Mouse (Mus musculus) forebrain, embryonic 14.5 days (tissue): ENCODE results near the gene Lrp1. TPM values are rescaled to one million over a fixed set of nuclear protein-coding genes. Genes with fewer than 3 reads are reported as not detected.

Experiments
- ATAC-seq: fragments of 200-750 bp; cut with Nextera tagmentation; 2 replicates; pipeline ENCODE4 v1.8.0; 2017; ENCODE audit warnings: mild to moderate bottlenecking, moderate library complexity
- DNase-seq: peaks from one replicate; pipeline ENCODE4 v3.0.0-alpha.2; 2015; ENCODE audit warnings: low spot score
- H3K27ac ChIP-seq: fragments of 300-500 bp; sonication (generic); 2 replicates; pipeline ENCODE4 v1.5.1; 2014; ENCODE audit warnings: low read depth, mild to moderate bottlenecking, control low read depth, low read length, moderate library complexity
- H3K27me3 ChIP-seq: fragments of 300-500 bp; sonication (generic); replicated peaks from 2 replicates; pipeline ENCODE4 v1.6.1; 2014; ENCODE audit warnings: low read length, control low read depth, mixed read lengths; ENCODE audit not compliant: control insufficient read depth, insufficient read depth
- H3K36me3 ChIP-seq: fragments of 300-500 bp; sonication (generic); 2 replicates; pipeline ENCODE4 v1.6.1; 2014; ENCODE audit warnings: low read length, control low read depth; ENCODE audit not compliant: control insufficient read depth, insufficient read depth
- H3K4me1 ChIP-seq: fragments of 300-500 bp; sonication (generic); 2 replicates; pipeline ENCODE4 v1.6.1; 2014; ENCODE audit warnings: antibody characterized with exemption, low read length, control low read depth; ENCODE audit not compliant: control insufficient read depth, insufficient read depth
- H3K4me2 ChIP-seq: fragments of 300-500 bp; sonication (generic); 2 replicates; pipeline ENCODE4 v1.6.1; 2014; ENCODE audit warnings: mild to moderate bottlenecking, control low read depth, low read length
- H3K4me3 ChIP-seq: fragments of 300-500 bp; sonication (generic); 2 replicates; pipeline ENCODE4 v1.5.1; 2014; ENCODE audit warnings: low read depth, low read length, control low read depth
- H3K9ac ChIP-seq: fragments of 300-500 bp; sonication (generic); 2 replicates; pipeline ENCODE4 v1.6.1; 2014; ENCODE audit warnings: mild to moderate bottlenecking, low read length, control low read depth, moderate library complexity
- H3K9me3 ChIP-seq: fragments of 300-500 bp; sonication (generic); replicated peaks from 2 replicates; pipeline ENCODE4 v1.6.1; 2016; ENCODE audit warnings: low read length, control low read depth, mixed read lengths; ENCODE audit not compliant: control insufficient read depth
- WGBS: fragments of 180-500 bp; shearing (Covaris S2); extraction: QIAGEN DNeasy Blood & Tissue Kit; methylation state at CpG from one replicate; pipeline ENCODE4 v1.1.7; 2014; 5-methylcytosine and 5-hydroxymethylcytosine counted together
- polyA plus RNA-seq: library from polyadenylated mRNA; unstranded; fragments of >200 nt; fragmentation: Nextera tagmentation; extraction: Ambion mirVana; gene quantifications from 2 replicates; pipeline ENCODE4 v1.2.1, GENCODE M21; 2014

Lrp1 gene
- polyA plus RNA-seq, 1 experiment from 2014 or later, result 60.2 TPM

- no peaks in the 10 kb centered on the region for H3K4me1 ChIP-seq
- peaks cover 31% of the 10 kb centered on the region for H3K36me3 ChIP-seq
- ATAC-seq, result no peak
- H3K4me3 ChIP-seq, result no peak within 1 kb of the TSS
- H3K27me3 ChIP-seq, result no peaks in the 10 kb centered on the region
- H3K27ac ChIP-seq, result no peak within 1 kb of the TSS
- H3K9ac ChIP-seq, result no peak within 1 kb of the TSS
- no peaks in the 10 kb centered on the region for H3K9me3 ChIP-seq
- no peak for DNase-seq
- no peak within 1 kb of the TSS for H3K4me2 ChIP-seq
- WGBS, result 82% methylated on average over 13 of the region's 13 CpGs
Observed at GRCm38 (mm10) chr10:127500894-127501893, 119.8 kb downstream of the Lrp1 start, which contains the start of gene Stac3. Gene Stac3 (plus strand): TSS chr10:127501686.

GRCm38 (mm10) chr10:127500042-127500441 lies 120.9 kb downstream of the Lrp1 start:
- DNase-seq (no peak), ATAC-seq (no peak)
- Histone ChIP-seq H3K4me1 (no peaks in the 10 kb centered on the region), H3K9ac (no peak overlapping the region), H3K36me3 (peaks cover 34% of the 10 kb centered on the region), H3K4me2 (no peak overlapping the region), H3K4me3 (no peak overlapping the region), H3K9me3 (no peaks in the 10 kb centered on the region), H3K27ac (no peak overlapping the region), H3K27me3 (no peaks in the 10 kb centered on the region)
- WGBS, result 93% methylated on average over 4 of the region's 4 CpGs

GRCm38 (mm10) chr10:127499516-127499915 lies 121.4 kb downstream of the Lrp1 start:
- Histone ChIP-seq H3K4me1 (no peaks in the 10 kb centered on the region), H3K9ac (no peak overlapping the region), H3K4me3 (no peak overlapping the region), H3K27ac (no peak overlapping the region), H3K9me3 (no peaks in the 10 kb centered on the region), H3K27me3 (no peaks in the 10 kb centered on the region), H3K4me2 (no peak overlapping the region), H3K36me3 (peaks cover 40% of the 10 kb centered on the region)
- 79% methylated on average over 5 of the region's 5 CpGs for WGBS
- DNase-seq (no peak), ATAC-seq (no peak)

GRCm38 (mm10) chr10:127496156-127496555 lies 124.8 kb downstream of the Lrp1 start:
- Histone ChIP-seq H3K27ac (no peak overlapping the region), H3K36me3 (peaks cover 67% of the 10 kb centered on the region), H3K27me3 (no peaks in the 10 kb centered on the region), H3K9ac (no peak overlapping the region), H3K4me2 (no peak overlapping the region), H3K9me3 (no peaks in the 10 kb centered on the region), H3K4me3 (no peak overlapping the region), H3K4me1 (no peaks in the 10 kb centered on the region)
- DNase-seq, result no peak
- ATAC-seq, result no peak
- 94% methylated on average over 3 of the region's 3 CpGs for WGBS

- DNase-seq, result no peak
- H3K27ac ChIP-seq, result no peak overlapping the region
- no peaks in the 10 kb centered on the region for H3K9me3 ChIP-seq
- no peak overlapping the region for H3K4me2 ChIP-seq
- H3K27me3 ChIP-seq, result no peaks in the 10 kb centered on the region
- no peaks in the 10 kb centered on the region for H3K4me1 ChIP-seq
- H3K36me3 ChIP-seq, result peaks cover 88% of the 10 kb centered on the region
- WGBS, result 82% methylated on average over 3 of the region's 3 CpGs
- H3K4me3 ChIP-seq, result no peak overlapping the region
- ATAC-seq, result no peak
- H3K9ac ChIP-seq, result no peak overlapping the region
Observed at GRCm38 (mm10) chr10:127492118-127492517, 128.8 kb downstream of the Lrp1 start.

- H3K4me2 ChIP-seq, result no peak overlapping the region
- H3K4me1 ChIP-seq, result no peaks in the 10 kb centered on the region
- H3K9ac ChIP-seq, result no peak overlapping the region
- DNase-seq (no peak), ATAC-seq (no peak)
- WGBS, result 70% methylated on average over 8 of the region's 8 CpGs
- no peak overlapping the region for H3K4me3 ChIP-seq
- no peaks in the 10 kb centered on the region for H3K9me3 ChIP-seq
- H3K36me3 ChIP-seq, result peaks cover 85% of the 10 kb centered on the region
- H3K27me3 ChIP-seq, result no peaks in the 10 kb centered on the region
- H3K27ac ChIP-seq, result no peak overlapping the region
Observed at GRCm38 (mm10) chr10:127491128-127491512, 129.8 kb downstream of the Lrp1 start.

GRCm38 (mm10) chr10:127490160-127491127 lies 130.5 kb downstream of the Lrp1 start:
- 81% methylated on average over 18 of the region's 18 CpGs for WGBS
- Histone ChIP-seq H3K9me3 (no peaks in the 10 kb centered on the region), H3K9ac (peak overlapping the region; percentile 33; the same call in 1 of the 2 replicates), H3K4me3 (no peak overlapping the region), H3K36me3 (peaks cover 86% of the 10 kb centered on the region), H3K27me3 (no peaks in the 10 kb centered on the region), H3K4me2 (no peak overlapping the region), H3K4me1 (no peaks in the 10 kb centered on the region), H3K27ac (no peak overlapping the region)
- no peak for ATAC-seq
- DNase-seq, result no peak

- Histone ChIP-seq H3K36me3 (peaks cover 86% of the 10 kb centered on the region), H3K9ac (no peak overlapping the region), H3K4me1 (no peaks in the 10 kb centered on the region), H3K27ac (no peak overlapping the region), H3K9me3 (no peaks in the 10 kb centered on the region), H3K4me2 (no peak overlapping the region), H3K27me3 (no peaks in the 10 kb centered on the region), H3K4me3 (no peak overlapping the region)
- ATAC-seq (no peak), DNase-seq (no peak)
- 86% methylated on average over 7 of the region's 7 CpGs for WGBS
Observed at GRCm38 (mm10) chr10:127488856-127489255, 132.1 kb downstream of the Lrp1 start.
